Mouse (Mus musculus) layer of hippocampus, adult 18-20 months (tissue): Measurements from ENCODE around the gene Gm27235. TPM values are rescaled to one million over a fixed set of nuclear protein-coding genes. Genes with fewer than 3 reads are reported as not detected.
"Not testable (repeated sequence)": the region's sequence is repeated elsewhere in the genome, so short reads cannot be mapped to it uniquely, and the experiment has no call there.

ENCODE experiments used
- DNase-seq, 2 experiments: peaks; one replicate each; pipeline ENCODE4 v3.0.0; 2022; ENCODE audit warnings: low spot score in 2 of 2
- long read RNA-seq: library from polyadenylated mRNA; stranded (forward); transcript quantifications from one replicate; pipeline ENCODE4 v2.0.0, GENCODE M21; 2021
- total RNA-seq, 2 experiments: library from RNA; stranded (reverse); gene quantifications; 2 replicates each; pipeline ENCODE4 v1.2.3; 2021

Gm27235 gene
- not detected for total RNA-seq
- long read RNA-seq, result 0 reads

DNA sequence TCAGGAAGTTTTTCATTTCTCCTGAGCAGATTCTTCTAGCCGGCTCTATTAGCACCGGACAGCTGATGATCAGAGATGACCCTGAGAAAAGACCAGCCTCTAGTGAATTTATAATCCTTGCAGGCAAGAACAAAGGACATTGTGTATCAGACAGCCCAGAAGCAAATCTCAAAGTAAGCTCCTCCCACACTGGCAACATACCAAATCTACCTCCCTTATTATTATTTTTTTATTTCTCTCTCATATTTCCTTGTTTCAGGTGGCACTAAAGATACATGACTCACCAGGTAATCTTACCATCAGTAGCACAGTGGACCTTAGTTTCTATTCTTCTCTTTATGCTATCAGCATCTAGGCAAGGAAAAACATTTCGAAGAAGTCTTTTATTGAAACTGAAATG is at the start of gene Gm27235, which contains the start of gene D730048I06Rik:
Gene Gm27235 (minus strand): TSS at position 101 of the 400 bp plus-strand sequence.
Gene D730048I06Rik (minus strand): TSS at position 112 of the 400 bp plus-strand sequence.
- DNase-seq, result no peak

- DNase-seq, result not testable (repeated sequence)
Measured at GRCm38 (mm10) chr9:35817881-35818280, 28.0 kb upstream of the Gm27235 start.

GRCm38 (mm10) chr9:35798146-35798545 is 8.2 kb upstream of the Gm27235 start:
- no peak for DNase-seq

DNA sequence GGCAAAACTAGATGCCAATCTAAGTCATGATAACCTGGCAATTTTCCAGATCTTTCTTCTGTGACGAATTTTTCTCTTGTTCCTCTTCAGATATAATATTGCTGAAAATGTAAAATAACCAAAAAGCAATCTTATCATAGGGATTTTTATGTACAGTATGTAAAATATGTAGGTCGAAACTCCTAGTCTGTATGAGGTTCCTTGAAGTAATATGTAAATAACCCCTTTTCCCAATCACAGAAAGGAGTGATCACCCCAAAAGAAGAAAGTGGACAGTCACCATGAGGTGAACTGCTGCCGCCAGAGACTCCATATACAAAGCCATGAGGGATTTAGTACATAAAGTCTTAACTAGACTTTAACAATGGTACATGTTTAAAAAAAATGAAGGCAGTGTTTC is 11.9 kb downstream of the Gm27235 start, which contains the start of gene Gm17727:
Gene Gm17727 (minus strand): TSS at position 101 of the 400 bp plus-strand sequence.
- DNase-seq, result no peak

DNA sequence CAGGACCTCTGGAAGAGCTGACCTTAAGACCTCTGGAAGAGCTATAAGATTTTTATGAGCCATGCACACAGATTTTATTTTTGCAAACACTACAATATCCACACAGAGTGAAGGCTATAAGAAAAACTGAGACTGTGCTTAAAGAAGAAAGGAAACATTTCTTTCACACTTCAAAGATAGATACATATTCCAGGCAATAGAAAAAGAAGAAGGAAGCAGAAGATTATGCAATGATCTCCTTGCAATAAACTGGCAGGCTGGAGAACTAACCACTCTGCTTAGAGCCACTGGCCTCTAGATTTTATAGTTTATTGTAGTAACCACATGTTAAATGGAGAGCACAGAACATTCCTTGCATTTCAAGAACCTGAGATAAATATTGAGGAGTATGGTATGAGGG is 33.1 kb downstream of the Gm27235 start:
- DNase-seq, result no peak

- DNase-seq, result no peak
Measured at GRCm38 (mm10) chr9:35740749-35741148, 49.2 kb downstream of the Gm27235 start, which contains the start of gene Gm17677. Gene Gm17677 (plus strand): TSS chr9:35741049.

Other genes with a start within 250 kb of the Gm27235 start
- 10 to 100 TPM; 15.6 to 15.9 TPM for gene Ddx25, start 231.6 kb downstream of the Gm27235 start, total RNA-seq
- gene Pus3, start 231.5 kb downstream of the Gm27235 start, total RNA-seq, result 10 to 100 TPM; 11.3 to 12.1 TPM
- 1 to 10 TPM in 1 of 2 experiments, under 1 TPM in 1; 0.58 to 1.5 TPM for gene Pate2, start 219.8 kb downstream of the Gm27235 start, total RNA-seq
- gene Hyls1, start 219.7 kb downstream of the Gm27235 start, total RNA-seq, result 10 to 100 TPM; 14.8 to 15.3 TPM
- gene Pate4, start 178.2 kb downstream of the Gm27235 start, total RNA-seq, result not detected
- not detected for gene Pate3, start 141.9 kb downstream of the Gm27235 start, total RNA-seq
- gene Pate1, start 102.7 kb downstream of the Gm27235 start, total RNA-seq, result not detected
- gene Gm17677, start 49.1 kb downstream of the Gm27235 start, total RNA-seq, result not detected
- gene Gm17727, start 12.0 kb downstream of the Gm27235 start, total RNA-seq, result not detected
- gene D730048I06Rik, start within 50 bp of the Gm27235 start, total RNA-seq, result not detected
- gene 9230110F15Rik, start 54.0 kb upstream of the Gm27235 start, total RNA-seq, result not detected
- under 1 TPM in 1 of 2 experiments, not detected in 1; 0.20 TPM for gene 9230113P08Rik, start 118.3 kb upstream of the Gm27235 start, total RNA-seq